Mouse (Mus musculus): ENCODE data around the gene Mettl2. TPM values are rescaled to one million over a fixed set of nuclear protein-coding genes. Genes with fewer than 3 reads are reported as not detected.
A peak's percentile ranks its signal among the peaks of the same experiment; 100 is the strongest.

Gene Mettl2
- total RNA-seq, 1 experiment = 57.6 TPM

DNA sequence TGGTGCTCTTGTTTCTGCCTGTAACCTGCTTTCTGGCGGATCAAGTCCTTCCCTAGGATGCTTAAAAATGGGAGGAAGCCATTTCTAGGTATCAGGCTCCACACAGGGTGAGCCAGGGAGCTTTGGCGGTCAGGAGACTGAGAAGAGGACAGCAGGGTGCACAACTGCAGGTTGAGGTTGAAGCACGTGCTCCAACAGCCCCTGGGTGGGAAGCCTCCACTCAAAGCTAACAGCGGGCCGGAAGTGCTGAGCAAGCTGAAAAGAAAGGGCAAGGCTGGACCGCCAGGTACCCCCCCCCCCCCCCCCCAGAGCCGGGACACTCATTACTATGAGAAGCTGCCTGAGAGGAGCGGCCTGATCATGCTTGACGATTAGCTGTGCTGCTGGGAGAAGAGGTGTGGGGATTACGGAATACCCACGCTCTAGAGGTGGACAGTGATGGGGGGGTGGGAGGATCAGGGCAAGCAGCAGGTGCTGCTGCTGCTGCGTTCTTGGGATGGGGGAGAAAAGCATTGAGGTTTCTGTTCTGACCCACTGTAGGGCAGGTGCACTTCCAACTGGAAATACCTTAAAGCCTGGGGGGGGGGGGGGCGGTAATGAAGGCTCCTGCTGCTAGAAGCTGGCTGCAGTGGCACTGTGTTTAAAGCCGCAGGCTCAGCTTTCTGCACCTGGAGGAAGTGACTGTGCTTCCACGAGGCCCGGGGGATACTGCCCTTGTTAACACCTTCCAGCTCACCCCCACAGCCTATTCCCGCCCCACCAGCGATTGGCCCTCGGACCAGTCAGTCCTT lies 25.2 kb downstream of the Mettl2 start:
- Histone ChIP-seq H3K4me1 (ENCODE audit: control insufficient read depth in 2 of 2, insufficient read depth in 2 of 2, low read length in 2 of 2, poor library complexity in 1 of 2) (peaks cover 6 to 35% of the 10 kb centered on the region in 2 experiments; a peak in 3 of 4 replicates), H3K27ac (ENCODE audit: insufficient read depth, low read depth, low read length, poor library complexity, severe bottlenecking) (peak overlapping the region; percentile 77), H3K4me3 (ENCODE audit: insufficient read depth in 1 of 2, low read depth in 1 of 2, low read length in 2 of 2, poor library complexity in 1 of 2, severe bottlenecking in 1 of 2) (peak overlapping the region in 1 of 2 experiments; percentile 37; a peak in 2 of 4 replicates), H3K9ac (ENCODE audit: insufficient read depth, low read depth, low read length, poor library complexity, severe bottlenecking) (peak overlapping the region; percentile 65), H3K36me3 (ENCODE audit: control insufficient read depth, insufficient read depth, low read length, poor library complexity, severe bottlenecking) (no peaks in the 10 kb centered on the region), H3K9me3 (ENCODE audit: control insufficient read depth, insufficient read depth, low read depth, low read length) (no peaks in the 10 kb centered on the region)
- TF ChIP-seq ZC3H11A (IDR thresholded peaks at IDR 0.05; ENCODE audit: borderline replicate concordance, low read depth, low read length) = no peak
- no peak for TF ChIP-seq ZNF384 (IDR thresholded peaks at IDR 0.05; ENCODE audit: low read depth, low read length)
- TF ChIP-seq MAFK (IDR thresholded peaks at IDR 0.05; ENCODE audit: insufficient read depth, low read depth, low read length) = peak; percentile 73
- TF ChIP-seq HCFC1 (IDR thresholded peaks at IDR 0.05; ENCODE audit: borderline replicate concordance, insufficient read depth, low read length) = no peak
- TF ChIP-seq CHD2 (IDR thresholded peaks at IDR 0.05; ENCODE audit: low read depth, low read length) = peak; percentile 28; the same call in 1 of the 2 replicates
- no peak for DNase-seq (ENCODE audit: low read depth, low spot score)
- in situ Hi-C loops (cut with MboI; ENCODE audit: low sequenced_read_pairs in 2 of 2, unreplicated experiment in 2 of 2) = loop anchor here in 1 of 2 experiments (25.0 kb wide), 1 partner anchor 1189 kb away; the partner anchor contains the start of genes Arf2 and Nsf

GRCm38 (mm10) chr11:105152017-105152300 lies 25.7 kb downstream of the Mettl2 start:
- no peak overlapping the region for H3K4me3 ChIP-seq (ENCODE audit: insufficient read depth in 1 of 2, low read depth in 1 of 2, low read length in 2 of 2, poor library complexity in 1 of 2, severe bottlenecking in 1 of 2)
- no peak overlapping the region; the same call in 1 of the 2 replicates for H3K9ac ChIP-seq (ENCODE audit: insufficient read depth, low read depth, low read length, poor library complexity, severe bottlenecking)
- no peaks in the 10 kb centered on the region for H3K9me3 ChIP-seq (ENCODE audit: control insufficient read depth, insufficient read depth, low read depth, low read length)
- H3K4me1 ChIP-seq (ENCODE audit: control insufficient read depth in 2 of 2, insufficient read depth in 2 of 2, low read length in 2 of 2, poor library complexity in 1 of 2) = peaks cover 8 to 38% of the 10 kb centered on the region in 2 experiments; a peak in 3 of 4 replicates
- DNase-seq (ENCODE audit: low read depth, low spot score) = no peak
- in situ Hi-C loops (cut with MboI; ENCODE audit: low sequenced_read_pairs in 2 of 2, unreplicated experiment in 2 of 2) = loop anchor here in 1 of 2 experiments (25.0 kb wide), 1 partner anchor 1190 kb away; the partner anchor contains the start of genes Arf2 and Nsf
- TF ChIP-seq CHD2 (IDR thresholded peaks at IDR 0.05; ENCODE audit: low read depth, low read length) (no peak), HCFC1 (IDR thresholded peaks at IDR 0.05; ENCODE audit: borderline replicate concordance, insufficient read depth, low read length) (no peak), ZNF384 (IDR thresholded peaks at IDR 0.05; ENCODE audit: low read depth, low read length) (peak; percentile 83), MAFK (IDR thresholded peaks at IDR 0.05; ENCODE audit: insufficient read depth, low read depth, low read length) (no peak), ZC3H11A (IDR thresholded peaks at IDR 0.05; ENCODE audit: borderline replicate concordance, low read depth, low read length) (no peak)
- no peaks in the 10 kb centered on the region for H3K36me3 ChIP-seq (ENCODE audit: control insufficient read depth, insufficient read depth, low read length, poor library complexity, severe bottlenecking)
- peak overlapping the region; percentile 77 for H3K27ac ChIP-seq (ENCODE audit: insufficient read depth, low read depth, low read length, poor library complexity, severe bottlenecking)

DNA sequence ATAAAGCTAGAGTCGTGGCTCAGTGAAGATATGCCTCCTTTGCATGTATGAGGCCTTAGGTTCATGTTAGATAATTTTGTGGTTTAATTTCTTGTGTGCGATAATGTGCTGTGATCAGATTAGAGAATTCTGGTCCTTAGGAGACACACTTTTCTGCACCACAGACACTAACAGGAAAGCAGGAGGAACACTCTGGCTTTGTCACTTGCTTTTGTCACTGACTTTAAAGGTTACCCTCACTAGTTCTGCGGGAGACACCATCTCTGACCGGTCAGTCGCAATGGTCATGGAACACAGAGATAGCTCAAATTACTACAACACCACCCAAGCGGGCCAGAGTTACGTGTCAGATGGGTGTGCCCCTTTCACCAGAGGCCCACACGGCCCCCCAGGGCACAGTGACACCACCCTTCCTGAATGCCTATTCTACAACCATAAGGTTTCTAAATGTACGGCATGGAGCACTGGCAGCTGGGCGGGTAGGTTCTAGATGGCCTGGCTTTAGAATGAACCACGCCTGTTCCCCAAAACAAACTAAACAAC lies 26.2 kb downstream of the Mettl2 start:
- H3K27ac ChIP-seq (ENCODE audit: insufficient read depth, low read depth, low read length, poor library complexity, severe bottlenecking) = no peak overlapping the region; the same call in 1 of the 2 replicates
- no peaks in the 10 kb centered on the region for H3K9me3 ChIP-seq (ENCODE audit: control insufficient read depth, insufficient read depth, low read depth, low read length)
- in situ Hi-C loops (cut with MboI; ENCODE audit: low sequenced_read_pairs in 2 of 2, unreplicated experiment in 2 of 2) = loop anchor here in 1 of 2 experiments (25.0 kb wide), 1 partner anchor 1190 kb away; the partner anchor contains the start of genes Arf2 and Nsf
- no peak for DNase-seq (ENCODE audit: low read depth, low spot score)
- H3K36me3 ChIP-seq (ENCODE audit: control insufficient read depth, insufficient read depth, low read length, poor library complexity, severe bottlenecking) = no peaks in the 10 kb centered on the region
- H3K4me3 ChIP-seq (ENCODE audit: insufficient read depth in 1 of 2, low read depth in 1 of 2, low read length in 2 of 2, poor library complexity in 1 of 2, severe bottlenecking in 1 of 2) = no peak overlapping the region
- TF ChIP-seq MAFK (IDR thresholded peaks at IDR 0.05; ENCODE audit: insufficient read depth, low read depth, low read length) (no peak), CHD2 (IDR thresholded peaks at IDR 0.05; ENCODE audit: low read depth, low read length) (no peak), ZC3H11A (IDR thresholded peaks at IDR 0.05; ENCODE audit: borderline replicate concordance, low read depth, low read length) (no peak), ZNF384 (IDR thresholded peaks at IDR 0.05; ENCODE audit: low read depth, low read length) (no peak)
- H3K9ac ChIP-seq (ENCODE audit: insufficient read depth, low read depth, low read length, poor library complexity, severe bottlenecking) = peak overlapping the region; percentile 35; the same call in 1 of the 2 replicates
- H3K4me1 ChIP-seq (ENCODE audit: control insufficient read depth in 2 of 2, insufficient read depth in 2 of 2, low read length in 2 of 2, poor library complexity in 1 of 2) = peaks cover 8 to 38% of the 10 kb centered on the region in 2 experiments; a peak in 3 of 4 replicates

DNA sequence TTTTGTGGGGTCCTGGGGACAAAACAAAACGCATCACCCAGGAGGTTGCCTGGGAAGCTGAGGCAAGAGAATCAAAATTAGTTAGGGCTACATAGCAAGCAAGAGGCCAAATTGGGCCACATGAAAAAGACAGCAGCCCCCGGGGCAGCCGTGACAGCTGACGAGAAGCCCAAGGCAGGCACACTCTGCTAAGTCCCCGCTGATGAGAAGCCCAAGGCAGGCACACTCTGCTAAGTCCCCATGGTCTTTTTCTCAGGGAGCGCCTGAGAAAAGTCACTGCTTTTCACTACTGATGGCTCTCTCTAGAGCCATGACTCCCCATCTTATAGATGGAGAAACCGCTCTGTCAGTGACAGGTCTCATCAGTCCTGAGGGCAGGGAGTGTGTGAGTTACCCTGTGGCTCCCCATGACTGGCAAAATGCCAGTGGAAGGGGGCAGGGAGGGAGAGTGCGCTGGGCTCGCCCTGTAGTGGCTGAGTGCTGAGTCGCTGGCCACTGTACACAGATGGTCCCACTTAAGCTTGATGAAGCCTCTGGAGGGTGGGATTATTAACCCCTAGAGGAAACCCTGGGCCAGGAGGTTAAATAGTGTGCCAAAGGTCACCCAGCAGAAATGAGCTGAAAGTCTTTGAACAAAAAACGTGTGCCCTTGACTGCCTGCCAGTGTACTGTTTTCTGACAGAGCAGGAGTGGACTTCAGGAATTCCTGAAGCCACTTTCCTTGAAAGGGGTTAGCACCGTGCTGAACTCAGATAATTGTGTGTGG lies 27.0 kb downstream of the Mettl2 start:
- H3K4me3 ChIP-seq (ENCODE audit: insufficient read depth in 1 of 2, low read depth in 1 of 2, low read length in 2 of 2, poor library complexity in 1 of 2, severe bottlenecking in 1 of 2) = no peak overlapping the region
- no peaks in the 10 kb centered on the region for H3K9me3 ChIP-seq (ENCODE audit: control insufficient read depth, insufficient read depth, low read depth, low read length)
- TF ChIP-seq MAFK (IDR thresholded peaks at IDR 0.05; ENCODE audit: insufficient read depth, low read depth, low read length) (no peak), ZNF384 (IDR thresholded peaks at IDR 0.05; ENCODE audit: low read depth, low read length) (no peak), HCFC1 (IDR thresholded peaks at IDR 0.05; ENCODE audit: borderline replicate concordance, insufficient read depth, low read length) (no peak), ZC3H11A (IDR thresholded peaks at IDR 0.05; ENCODE audit: borderline replicate concordance, low read depth, low read length) (no peak), CHD2 (IDR thresholded peaks at IDR 0.05; ENCODE audit: low read depth, low read length) (no peak)
- in situ Hi-C loops (cut with MboI; ENCODE audit: low sequenced_read_pairs in 2 of 2, unreplicated experiment in 2 of 2) = loop anchor here in 1 of 2 experiments (25.0 kb wide), 1 partner anchor 1191 kb away; the partner anchor contains the start of genes Arf2 and Nsf
- peaks cover 8 to 41% of the 10 kb centered on the region in 2 experiments; a peak in 3 of 4 replicates for H3K4me1 ChIP-seq (ENCODE audit: control insufficient read depth in 2 of 2, insufficient read depth in 2 of 2, low read length in 2 of 2, poor library complexity in 1 of 2)
- no peak for DNase-seq (ENCODE audit: low read depth, low spot score)
- H3K27ac ChIP-seq (ENCODE audit: insufficient read depth, low read depth, low read length, poor library complexity, severe bottlenecking) = no peak overlapping the region; the same call in 1 of the 2 replicates
- peak overlapping the region; percentile 36; the same call in 1 of the 2 replicates for H3K9ac ChIP-seq (ENCODE audit: insufficient read depth, low read depth, low read length, poor library complexity, severe bottlenecking)
- no peaks in the 10 kb centered on the region for H3K36me3 ChIP-seq (ENCODE audit: control insufficient read depth, insufficient read depth, low read length, poor library complexity, severe bottlenecking)

All from ES-E14 (cell line).